Mouse (Mus musculus): ENCODE measurements around the gene Npcd. TPM values are rescaled to one million over a fixed set of nuclear protein-coding genes. Genes with fewer than 3 reads are reported as not detected.

Npcd gene
- not detected in 2 replicates for total RNA-seq (2014; fragmentation: Nextera tagmentation)
- total RNA-seq (2017): not detected in 2 replicates
- not detected in 2 replicates for polyA plus RNA-seq (2012)

- ATAC-seq (ENCODE audit: extremely low read depth, insufficient number of reproducible peaks, low FRiP score, poor library complexity, severe bottlenecking) (no peak), DNase-seq (ENCODE audit: low spot score) (peak; percentile 41)
- H3K36me3 ChIP-seq (replicated peaks): peaks cover 3% of the 10 kb centered on the region
- no peak for TF ChIP-seq GATA2 (IDR thresholded peaks at IDR 0.05; ENCODE audit: borderline replicate concordance, low read depth, low read length)
- TF ChIP-seq POLR2AphosphoS5 (IDR thresholded peaks at IDR 0.05; ENCODE audit: insufficient replicate concordance, low read depth, low read length): no peak
- TF ChIP-seq GATA1 (IDR thresholded peaks at IDR 0.05; ENCODE audit: borderline replicate concordance, low read length): no peak
- TF ChIP-seq TAL1 (conservative IDR thresholded peaks at IDR 0.05; ENCODE audit: low read depth, low read length): no peak
- TF ChIP-seq CTCF (IDR thresholded peaks at IDR 0.05; ENCODE audit: low read depth, low read length): no peak
- no peaks in the 10 kb centered on the region for H3K9me3 ChIP-seq (replicated peaks)
- peak within 1 kb of the TSS; percentile 70 for H3K4me3 ChIP-seq (ENCODE audit: low read depth, low read length)
- peaks cover 30% of the 10 kb centered on the region for H3K27me3 ChIP-seq (ENCODE audit: insufficient read depth, low read length)
- H3K4me1 ChIP-seq (ENCODE audit: insufficient read depth, low read depth, low read length): peaks cover 15% of the 10 kb centered on the region
Measured at GRCm38 (mm10) chr15:79834130-79834880, at the start of gene Npcd, which contains the start of gene Cbx6. Gene Npcd, minus strand, starts transcription at chr15:79834237. Gene Cbx6, minus strand, starts transcription at chr15:79834688.

- Histone ChIP-seq H3K27me3 (ENCODE audit: insufficient read depth, low read length) (peaks cover 28% of the 10 kb centered on the region), H3K4me1 (ENCODE audit: insufficient read depth, low read depth, low read length) (peaks cover 3% of the 10 kb centered on the region; the same call in 1 of the 2 replicates), H3K9me3 (replicated peaks) (no peaks in the 10 kb centered on the region), H3K4me3 (ENCODE audit: low read depth, low read length) (peak overlapping the region; percentile 37; the same call in 1 of the 2 replicates), H3K36me3 (replicated peaks) (no peaks in the 10 kb centered on the region)
- TF ChIP-seq POLR2AphosphoS5 (IDR thresholded peaks at IDR 0.05; ENCODE audit: insufficient replicate concordance, low read depth, low read length) (no peak), CTCF (IDR thresholded peaks at IDR 0.05; ENCODE audit: low read depth, low read length) (no peak), TAL1 (conservative IDR thresholded peaks at IDR 0.05; ENCODE audit: low read depth, low read length) (no peak), GATA2 (IDR thresholded peaks at IDR 0.05; ENCODE audit: borderline replicate concordance, low read depth, low read length) (no peak), GATA1 (IDR thresholded peaks at IDR 0.05; ENCODE audit: borderline replicate concordance, low read length) (no peak)
- DNase-seq (ENCODE audit: low spot score) (peak; percentile 27), ATAC-seq (ENCODE audit: extremely low read depth, insufficient number of reproducible peaks, low FRiP score, poor library complexity, severe bottlenecking) (no peak)
Measured at GRCm38 (mm10) chr15:79883352-79883822, 49.4 kb upstream of the Npcd start.

GRCm38 (mm10) chr15:79882623-79883267 is 48.7 kb upstream of the Npcd start:
- H3K4me3 ChIP-seq (ENCODE audit: low read depth, low read length): no peak overlapping the region
- no peak for TF ChIP-seq TAL1 (conservative IDR thresholded peaks at IDR 0.05; ENCODE audit: low read depth, low read length)
- no peak for ATAC-seq (ENCODE audit: extremely low read depth, insufficient number of reproducible peaks, low FRiP score, poor library complexity, severe bottlenecking)
- H3K4me1 ChIP-seq (ENCODE audit: insufficient read depth, low read depth, low read length): peaks cover 3% of the 10 kb centered on the region; the same call in 1 of the 2 replicates
- no peaks in the 10 kb centered on the region for H3K36me3 ChIP-seq (replicated peaks)
- H3K9me3 ChIP-seq (replicated peaks): no peaks in the 10 kb centered on the region
- peaks cover 28% of the 10 kb centered on the region for H3K27me3 ChIP-seq (ENCODE audit: insufficient read depth, low read length)
- no peak for DNase-seq (ENCODE audit: low spot score)

- no peaks in the 10 kb centered on the region for H3K36me3 ChIP-seq (replicated peaks)
- peaks cover 3% of the 10 kb centered on the region; the same call in 1 of the 2 replicates for H3K4me1 ChIP-seq (ENCODE audit: insufficient read depth, low read depth, low read length)
- no peak for DNase-seq (ENCODE audit: low spot score)
- TF ChIP-seq TAL1 (conservative IDR thresholded peaks at IDR 0.05; ENCODE audit: low read depth, low read length) (no peak), POLR2AphosphoS5 (IDR thresholded peaks at IDR 0.05; ENCODE audit: insufficient replicate concordance, low read depth, low read length) (no peak), GATA1 (IDR thresholded peaks at IDR 0.05; ENCODE audit: borderline replicate concordance, low read length) (no peak), CTCF (IDR thresholded peaks at IDR 0.05; ENCODE audit: low read depth, low read length) (no peak), GATA2 (IDR thresholded peaks at IDR 0.05; ENCODE audit: borderline replicate concordance, low read depth, low read length) (no peak)
- no peaks in the 10 kb centered on the region for H3K9me3 ChIP-seq (replicated peaks)
- peaks cover 31% of the 10 kb centered on the region for H3K27me3 ChIP-seq (ENCODE audit: insufficient read depth, low read length)
- no peak overlapping the region for H3K4me3 ChIP-seq (ENCODE audit: low read depth, low read length)
- no peak for ATAC-seq (ENCODE audit: extremely low read depth, insufficient number of reproducible peaks, low FRiP score, poor library complexity, severe bottlenecking)
Measured at GRCm38 (mm10) chr15:79880477-79880876, 46.4 kb upstream of the Npcd start.

- ATAC-seq (ENCODE audit: extremely low read depth, insufficient number of reproducible peaks, low FRiP score, poor library complexity, severe bottlenecking) (no peak), DNase-seq (ENCODE audit: low spot score) (no peak)
- TF ChIP-seq GATA1 (IDR thresholded peaks at IDR 0.05; ENCODE audit: borderline replicate concordance, low read length) (no peak), POLR2AphosphoS5 (IDR thresholded peaks at IDR 0.05; ENCODE audit: insufficient replicate concordance, low read depth, low read length) (no peak), TAL1 (conservative IDR thresholded peaks at IDR 0.05; ENCODE audit: low read depth, low read length) (no peak), CTCF (IDR thresholded peaks at IDR 0.05; ENCODE audit: low read depth, low read length) (no peak), GATA2 (IDR thresholded peaks at IDR 0.05; ENCODE audit: borderline replicate concordance, low read depth, low read length) (no peak)
Measured at GRCm38 (mm10) chr15:79879319-79879718, 45.3 kb upstream of the Npcd start.

GRCm38 (mm10) chr15:79878725-79879136 is 44.7 kb upstream of the Npcd start:
- no peak for ATAC-seq (ENCODE audit: extremely low read depth, insufficient number of reproducible peaks, low FRiP score, poor library complexity, severe bottlenecking)
- H3K4me3 ChIP-seq (ENCODE audit: low read depth, low read length): no peak overlapping the region
- TF ChIP-seq GATA1 (IDR thresholded peaks at IDR 0.05; ENCODE audit: borderline replicate concordance, low read length) (no peak), TAL1 (conservative IDR thresholded peaks at IDR 0.05; ENCODE audit: low read depth, low read length) (no peak)

More at GRCm38 (mm10) chr15:79879319-79879718, 45.3 kb upstream of the Npcd start:
- H3K9me3 ChIP-seq (replicated peaks): no peaks in the 10 kb centered on the region
- H3K36me3 ChIP-seq (replicated peaks): no peaks in the 10 kb centered on the region
- no peak overlapping the region for H3K4me3 ChIP-seq (ENCODE audit: low read depth, low read length)
- H3K27me3 ChIP-seq (ENCODE audit: insufficient read depth, low read length): peaks cover 33% of the 10 kb centered on the region
- H3K4me1 ChIP-seq (ENCODE audit: insufficient read depth, low read depth, low read length): peaks cover 3% of the 10 kb centered on the region; the same call in 1 of the 2 replicates

More at GRCm38 (mm10) chr15:79878725-79879136, 44.7 kb upstream of the Npcd start:
- Histone ChIP-seq H3K27me3 (ENCODE audit: insufficient read depth, low read length) (peaks cover 33% of the 10 kb centered on the region), H3K36me3 (replicated peaks) (no peaks in the 10 kb centered on the region), H3K4me1 (ENCODE audit: insufficient read depth, low read depth, low read length) (peaks cover 3% of the 10 kb centered on the region; the same call in 1 of the 2 replicates), H3K9me3 (replicated peaks) (no peaks in the 10 kb centered on the region)
- no peak for DNase-seq (ENCODE audit: low spot score)

Measured in G1E (cell line).